Mouse (Mus musculus): ENCODE data around the gene Ulk3. TPM values are rescaled to one million over a fixed set of nuclear protein-coding genes. Genes with fewer than 3 reads are reported as not detected.

Gene Ulk3
- 6.2 and 7.4 TPM in 2 replicates for polyA plus RNA-seq (2012; rRNA removed)

GRCm38 (mm10) chr9:57589224-57590126 is at the start of gene Ulk3:
Gene Ulk3, plus strand, starts transcription at chr9:57589452.

GRCm38 (mm10) chr9:57552139-57552887 is 36.9 kb upstream of the Ulk3 start, which contains the start of gene Mpi:
Gene Mpi, minus strand, starts transcription at chr9:57552763.

GRCm38 (mm10) chr9:57560861-57561710 is 28.2 kb upstream of the Ulk3 start, which contains the start of gene Scamp2:
Gene Scamp2, plus strand, starts transcription at chr9:57560943.

DNA sequence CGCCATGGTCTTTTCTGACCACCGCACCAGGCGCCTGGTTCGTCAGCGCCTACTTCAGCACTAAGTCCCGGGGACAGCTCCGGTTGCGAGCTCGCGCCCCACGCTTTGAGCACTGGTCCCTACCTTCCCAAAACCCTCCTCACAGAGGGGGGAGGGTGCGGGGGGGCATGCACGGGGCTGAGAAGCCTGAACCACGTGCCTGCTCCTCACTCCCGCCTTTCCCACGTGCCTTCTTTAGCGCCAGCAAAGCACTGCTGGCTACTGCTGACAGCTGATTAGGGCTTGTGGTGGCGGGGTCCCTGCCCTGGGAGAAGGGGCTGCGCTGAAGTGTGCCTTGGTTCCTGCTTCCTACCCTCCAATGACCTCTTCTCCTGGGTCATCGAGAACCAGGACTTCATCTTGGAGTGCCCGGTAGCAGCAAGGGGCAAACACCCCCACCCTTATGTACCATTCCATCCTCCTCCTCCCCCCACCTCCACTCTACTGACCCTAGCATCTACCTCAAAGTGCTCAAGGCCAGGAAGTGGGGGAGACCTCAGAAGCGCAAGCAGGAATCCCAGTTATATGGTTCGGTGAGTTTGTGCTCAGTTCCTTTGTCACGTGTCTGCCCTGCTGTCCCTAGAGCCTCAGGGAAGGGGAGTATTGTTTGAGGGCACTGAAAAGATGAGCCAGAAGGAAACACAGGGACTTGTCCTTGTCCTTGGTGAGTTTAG is 17.0 kb downstream of the Ulk3 start, which contains the start of gene Cplx3:
Cplx3 (minus strand) TSS at position 143 of the 713 bp plus-strand sequence.

GRCm38 (mm10) chr9:57620674-57621073 is 31.4 kb downstream of the Ulk3 start, which contains the start of gene Lman1l:
Gene Lman1l, minus strand, starts transcription at chr9:57620774.

Other genes with a start within 250 kb of the Ulk3 start
- gene Ppcdc, start 149.3 kb upstream of the Ulk3 start, polyA plus RNA-seq (2012; rRNA removed), result 10.2 and 11.9 TPM in 2 replicates
- gene Scamp5, start 121.4 kb upstream of the Ulk3 start, polyA plus RNA-seq (2012; rRNA removed), result 10.4 and 12.0 TPM in 2 replicates
- 0.26 and 0.47 TPM in 2 replicates for gene Rpp25, start 85.4 kb upstream of the Ulk3 start, polyA plus RNA-seq (2012; rRNA removed)
- 168 and 176 TPM in 2 replicates for gene Cox5a, start 68.2 kb upstream of the Ulk3 start, polyA plus RNA-seq (2012; rRNA removed)
- gene Fam219b, start 51.9 kb upstream of the Ulk3 start, polyA plus RNA-seq (2012; rRNA removed), result 2.4 and 2.6 TPM in 2 replicates
- 10.8 and 11.0 TPM in 2 replicates for gene Mpi, start 36.7 kb upstream of the Ulk3 start, polyA plus RNA-seq (2012; rRNA removed)
- gene Scamp2, start 28.5 kb upstream of the Ulk3 start, polyA plus RNA-seq (2012; rRNA removed), result 21.4 and 22.3 TPM in 2 replicates
- gene Cplx3, start 16.8 kb downstream of the Ulk3 start, polyA plus RNA-seq (2012; rRNA removed), result not detected in 2 replicates
- not detected in 2 replicates for gene Lman1l, start 31.3 kb downstream of the Ulk3 start, polyA plus RNA-seq (2012; rRNA removed)
- 24.2 and 25.1 TPM in 2 replicates for gene Csk, start 64.2 kb downstream of the Ulk3 start, polyA plus RNA-seq (2012; rRNA removed)
- 1.4 and 1.8 TPM in 2 replicates for gene Cyp1a2, start 94.3 kb downstream of the Ulk3 start, polyA plus RNA-seq (2012; rRNA removed)
- 0.13 and 0.59 TPM in 2 replicates for gene Cyp1a1, start 98.5 kb downstream of the Ulk3 start, polyA plus RNA-seq (2012; rRNA removed)
- 7.6 and 9.2 TPM in 2 replicates for gene Edc3, start 119.1 kb downstream of the Ulk3 start, polyA plus RNA-seq (2012; rRNA removed)
- gene Clk3, start 176.4 kb downstream of the Ulk3 start, polyA plus RNA-seq (2012; rRNA removed), result 91.3 and 101 TPM in 2 replicates
- 5.8 and 7.6 TPM in 2 replicates for gene Arid3b, start 247.3 kb downstream of the Ulk3 start, polyA plus RNA-seq (2012; rRNA removed)

Data from liver, embryonic 18 days (tissue).